Mouse (Mus musculus): ENCODE data around the gene Socs3.

The Socs3 gene

DNA sequence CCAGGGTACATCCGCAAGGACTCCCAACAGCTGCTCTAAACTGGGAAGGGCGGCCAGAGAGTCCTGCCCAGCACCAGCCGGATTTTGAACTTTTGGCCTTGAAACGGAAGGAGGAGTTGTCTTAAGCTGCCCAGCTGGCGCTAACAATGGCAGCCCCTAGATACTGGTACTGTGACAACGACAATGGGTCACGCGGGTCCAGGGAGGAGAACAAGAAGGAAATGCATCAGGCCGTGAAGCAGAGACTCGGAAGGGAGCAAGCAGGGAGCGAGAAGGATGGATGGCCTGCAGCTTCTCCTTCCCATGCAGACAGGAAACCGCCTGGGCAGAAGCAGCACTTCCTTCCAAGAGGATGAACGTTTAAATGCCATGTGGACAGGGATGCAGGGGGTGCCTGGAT lies 14.2 kb downstream of the Socs3 start:
- no peak for DNase-seq (ENCODE audit: low read depth, low spot score)

- no peak for DNase-seq (ENCODE audit: low read depth, low spot score)
These were observed 15.0 kb downstream of the Socs3 start for GRCm38 (mm10) chr11:117954819-117955218.

DNA sequence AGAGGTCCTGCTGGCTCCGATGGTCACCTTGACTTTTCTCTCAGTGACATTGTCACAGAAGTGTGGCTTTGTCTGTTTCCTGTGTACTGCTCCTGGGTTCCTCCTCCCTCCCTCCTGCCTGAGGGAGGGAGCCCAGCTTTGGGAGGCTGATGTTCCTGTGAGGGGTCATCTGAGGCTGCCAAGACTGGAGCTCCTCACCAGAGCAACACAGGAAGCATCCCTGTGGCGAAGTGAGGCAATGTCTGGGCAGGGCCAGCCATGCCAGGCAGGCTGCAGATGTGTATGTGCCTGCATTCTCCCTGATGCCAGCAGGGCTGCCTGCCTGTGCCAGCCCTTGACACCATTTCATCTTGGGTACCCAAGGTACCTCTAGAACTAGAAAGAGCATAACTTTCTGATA lies 15.8 kb downstream of the Socs3 start:
- no peak for DNase-seq (ENCODE audit: low read depth, low spot score)

DNA sequence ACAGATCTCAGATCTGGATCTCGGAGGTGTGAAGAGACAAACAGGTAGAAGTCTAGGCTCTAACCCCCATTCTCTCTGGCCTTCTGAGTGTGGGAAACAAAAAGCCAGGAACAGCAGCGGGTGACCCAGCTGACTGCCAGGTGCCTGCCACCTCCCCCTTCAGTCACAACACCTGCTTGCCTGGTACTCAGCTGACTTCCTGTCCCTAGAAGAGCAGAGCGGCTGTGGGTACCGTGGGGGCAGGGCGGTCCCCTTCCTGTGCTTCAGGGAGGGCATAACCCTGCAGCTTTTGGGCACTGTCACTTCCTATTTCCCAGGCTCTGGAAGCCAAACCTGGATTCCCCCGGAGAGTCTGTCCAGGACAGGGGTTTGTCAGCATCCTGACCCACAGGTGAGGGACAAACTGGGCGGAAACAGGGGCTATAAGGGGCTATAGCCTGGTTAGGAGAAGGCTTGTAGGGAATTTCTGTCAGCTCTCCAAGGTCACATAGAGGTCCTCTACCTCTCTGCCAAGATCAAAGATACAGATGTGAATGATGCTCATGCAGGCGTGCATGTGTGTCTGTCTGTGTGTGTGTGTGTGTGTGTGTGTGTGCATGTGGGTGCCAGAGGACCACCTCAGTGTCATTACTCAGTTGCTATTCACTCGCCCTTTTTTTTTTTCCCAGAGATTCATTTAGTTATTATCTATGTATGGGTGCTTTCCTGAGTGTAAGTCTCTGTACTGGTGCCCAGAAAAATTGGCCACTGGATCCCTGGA lies 17.5 kb downstream of the Socs3 start:
- DNase-seq (ENCODE audit: low read depth, low spot score), result no peak

DNA sequence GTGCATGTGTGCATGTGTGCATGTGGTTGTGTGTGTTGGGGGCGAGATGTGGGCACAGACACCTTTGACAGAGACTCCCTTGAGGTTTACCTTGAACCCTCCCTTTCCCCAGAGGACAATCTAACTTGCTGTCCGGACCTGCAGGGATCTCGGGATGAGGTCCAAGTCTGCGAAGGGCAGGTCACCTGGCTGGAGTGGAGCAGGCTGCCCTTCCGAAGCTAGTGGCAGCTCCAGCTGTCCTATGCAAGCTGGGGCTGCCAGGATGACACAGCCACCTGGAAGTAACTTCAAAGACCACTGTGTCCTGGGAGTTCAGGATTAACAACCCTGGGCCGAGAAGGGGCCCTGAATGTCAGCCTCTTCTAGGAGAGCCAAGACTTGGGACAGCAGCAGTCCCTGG lies 18.5 kb downstream of the Socs3 start:
- no peak for DNase-seq (ENCODE audit: low read depth, low spot score)

DNA sequence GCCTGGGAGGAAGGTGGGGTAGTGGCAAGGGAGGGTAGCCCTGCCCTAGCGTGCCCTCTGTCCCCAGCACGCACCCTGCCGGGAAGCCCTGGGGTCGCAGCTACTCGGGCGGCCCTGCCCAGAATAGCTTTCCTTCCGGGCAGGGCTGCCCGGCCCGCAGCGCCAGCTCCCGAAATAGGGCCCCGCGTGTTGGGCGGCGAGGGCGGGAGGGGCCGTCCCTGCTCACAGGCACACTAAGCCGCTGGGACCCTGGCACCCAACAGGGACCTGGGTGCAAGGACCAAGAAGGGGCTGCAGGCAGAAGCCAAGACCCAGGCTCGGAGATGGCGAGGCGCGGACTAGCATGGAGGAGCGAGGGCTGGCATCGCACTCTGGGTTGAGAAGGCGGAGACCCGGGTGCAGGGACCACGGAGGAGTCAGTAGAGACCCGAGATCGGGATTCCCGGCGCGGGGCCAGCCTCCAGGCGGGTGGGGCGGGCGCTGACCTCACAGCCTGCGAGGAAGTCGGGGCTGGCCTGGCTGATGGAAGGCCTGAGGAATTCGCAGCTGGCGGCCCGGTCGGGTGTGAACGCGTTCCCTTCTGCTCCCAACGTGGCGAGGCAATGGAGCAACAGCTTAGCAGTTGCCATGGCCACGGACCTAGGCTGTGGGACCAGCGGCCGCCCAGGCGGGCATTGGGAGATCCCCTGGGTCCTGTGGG lies 20.3 kb downstream of the Socs3 start:
- no peak for DNase-seq (ENCODE audit: low read depth, low spot score)

- DNase-seq (ENCODE audit: low read depth, low spot score), result no peak
These were observed 22.8 kb downstream of the Socs3 start for GRCm38 (mm10) chr11:117946996-117947419.

DNA sequence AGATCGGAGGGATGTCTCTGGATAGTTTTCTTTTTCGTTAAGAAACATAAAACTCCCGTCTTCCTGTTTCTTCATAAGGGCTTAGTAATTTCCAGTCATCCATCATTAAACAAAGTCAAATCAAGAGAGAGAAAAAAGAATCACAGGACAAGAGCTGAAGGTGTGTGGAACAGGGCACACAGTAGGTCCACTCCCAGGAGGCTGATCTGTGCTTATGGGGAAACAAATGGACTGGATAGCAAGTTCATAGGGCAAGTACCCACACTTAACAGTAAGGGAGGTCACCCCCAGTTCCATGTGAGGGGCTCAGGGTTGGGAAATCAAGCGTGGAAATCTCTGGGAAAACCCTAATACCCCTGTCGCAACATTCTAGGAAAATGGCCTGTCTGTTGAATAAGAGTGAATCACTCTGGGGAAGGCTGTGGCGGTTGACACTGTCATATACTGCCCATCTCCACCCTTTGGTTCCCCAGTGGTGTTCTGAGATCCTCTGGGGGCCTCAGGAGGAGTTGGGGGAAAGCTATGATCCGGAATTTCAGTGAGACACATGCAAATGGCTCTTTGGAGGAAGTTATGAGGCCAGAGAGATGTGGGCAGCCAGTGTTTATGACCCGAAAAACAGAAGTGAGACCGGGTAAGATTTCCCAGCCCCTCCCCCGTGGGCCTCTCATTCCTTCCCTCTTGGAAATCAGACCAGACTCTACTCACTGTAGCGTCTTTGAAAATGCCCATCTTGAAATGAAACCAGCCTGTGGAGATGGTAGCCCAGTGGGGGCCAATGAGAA lies 23.5 kb downstream of the Socs3 start:
- no peak for DNase-seq (ENCODE audit: low read depth, low spot score)

DNA sequence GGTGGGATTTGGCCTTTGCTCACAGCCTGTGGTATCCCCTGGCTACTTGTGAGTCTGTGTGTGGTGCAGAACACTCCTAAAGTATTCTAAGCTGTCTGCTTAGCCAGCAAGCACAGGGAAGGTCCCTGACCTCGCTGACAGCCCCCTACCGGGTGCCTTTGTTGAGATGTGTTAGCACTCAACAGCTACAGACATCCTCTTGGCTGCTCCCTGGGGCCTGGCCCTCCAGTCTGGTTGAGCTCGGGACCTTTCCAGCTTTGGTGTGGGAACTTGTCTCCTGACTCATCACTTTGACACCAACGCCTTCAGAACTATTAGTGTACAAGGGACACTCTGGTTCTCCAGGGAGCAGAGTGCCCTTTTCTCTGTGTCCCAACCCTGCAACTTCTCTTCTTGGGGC lies 28.0 kb downstream of the Socs3 start:
- DNase-seq (ENCODE audit: low read depth, low spot score), result no peak

GRCm38 (mm10) chr11:117941325-117941834 lies 28.5 kb downstream of the Socs3 start:
- no peak for DNase-seq (ENCODE audit: low read depth, low spot score)

DNA sequence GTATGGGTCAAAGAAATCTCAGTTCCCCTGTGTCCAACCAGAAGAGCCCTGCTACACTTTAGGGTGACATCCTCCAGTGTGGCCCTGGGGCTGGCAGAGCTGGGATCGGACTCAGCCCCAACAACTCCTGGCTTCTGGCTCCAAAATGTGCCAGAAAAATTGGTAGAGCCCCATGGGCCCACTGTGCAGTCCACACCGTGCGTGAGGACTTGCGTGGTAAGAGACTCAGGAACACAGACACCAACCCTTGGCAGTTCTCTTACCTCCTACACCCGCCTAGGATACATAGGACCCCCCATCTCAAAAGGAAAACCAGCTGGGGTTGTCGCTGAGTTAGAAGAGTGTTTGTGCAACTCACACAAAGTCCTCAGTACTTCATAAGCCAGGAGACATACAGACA lies 29.0 kb downstream of the Socs3 start:
- DNase-seq (ENCODE audit: low read depth, low spot score), result no peak

- no peak for DNase-seq (ENCODE audit: low read depth, low spot score)
These were observed 30.0 kb downstream of the Socs3 start for GRCm38 (mm10) chr11:117939741-117940285.

- no peak for DNase-seq (ENCODE audit: low read depth, low spot score)
These were observed 30.7 kb downstream of the Socs3 start for GRCm38 (mm10) chr11:117939004-117939730.

DNA sequence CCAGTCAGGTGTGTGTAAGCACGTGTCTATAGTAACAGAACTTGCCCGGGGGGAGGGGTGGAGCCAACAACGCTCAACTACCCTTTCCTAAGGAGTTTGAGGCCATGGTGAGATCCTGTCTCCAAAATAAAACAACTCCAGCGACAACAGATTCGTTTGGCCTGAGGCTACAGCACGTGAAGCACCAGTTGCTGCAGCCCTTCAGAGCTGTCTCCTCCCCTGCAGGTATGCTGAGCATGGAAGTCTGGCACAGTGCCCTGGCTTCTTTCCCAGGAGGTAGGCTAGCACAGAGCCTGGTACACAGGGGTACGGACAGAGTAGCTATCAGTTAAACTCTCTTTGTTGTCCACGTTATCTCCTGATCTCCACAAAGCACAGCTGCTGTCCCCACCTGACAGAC lies 33.6 kb downstream of the Socs3 start:
- no peak for DNase-seq (ENCODE audit: low read depth, low spot score)

DNA sequence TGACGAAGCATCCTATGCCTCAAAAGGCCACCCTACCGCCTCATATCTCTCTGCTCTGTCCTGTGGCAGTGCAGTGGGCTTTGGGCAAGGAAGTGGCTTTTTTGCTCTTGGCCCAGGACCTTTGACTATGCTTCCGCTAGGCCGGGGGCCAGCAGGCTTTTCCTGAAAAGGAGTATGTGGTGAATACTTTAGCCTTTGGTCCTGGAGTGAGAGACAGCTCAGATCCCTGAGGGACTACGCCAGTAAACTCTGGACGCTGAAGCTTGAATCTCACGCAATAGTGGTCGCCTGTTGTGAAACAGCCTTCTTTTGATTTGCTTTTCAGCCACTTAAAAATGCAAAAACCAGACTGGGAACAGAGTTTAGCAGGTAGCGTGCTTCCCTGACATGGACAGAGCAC lies 34.2 kb downstream of the Socs3 start:
- no peak for DNase-seq (ENCODE audit: low read depth, low spot score)

DNA sequence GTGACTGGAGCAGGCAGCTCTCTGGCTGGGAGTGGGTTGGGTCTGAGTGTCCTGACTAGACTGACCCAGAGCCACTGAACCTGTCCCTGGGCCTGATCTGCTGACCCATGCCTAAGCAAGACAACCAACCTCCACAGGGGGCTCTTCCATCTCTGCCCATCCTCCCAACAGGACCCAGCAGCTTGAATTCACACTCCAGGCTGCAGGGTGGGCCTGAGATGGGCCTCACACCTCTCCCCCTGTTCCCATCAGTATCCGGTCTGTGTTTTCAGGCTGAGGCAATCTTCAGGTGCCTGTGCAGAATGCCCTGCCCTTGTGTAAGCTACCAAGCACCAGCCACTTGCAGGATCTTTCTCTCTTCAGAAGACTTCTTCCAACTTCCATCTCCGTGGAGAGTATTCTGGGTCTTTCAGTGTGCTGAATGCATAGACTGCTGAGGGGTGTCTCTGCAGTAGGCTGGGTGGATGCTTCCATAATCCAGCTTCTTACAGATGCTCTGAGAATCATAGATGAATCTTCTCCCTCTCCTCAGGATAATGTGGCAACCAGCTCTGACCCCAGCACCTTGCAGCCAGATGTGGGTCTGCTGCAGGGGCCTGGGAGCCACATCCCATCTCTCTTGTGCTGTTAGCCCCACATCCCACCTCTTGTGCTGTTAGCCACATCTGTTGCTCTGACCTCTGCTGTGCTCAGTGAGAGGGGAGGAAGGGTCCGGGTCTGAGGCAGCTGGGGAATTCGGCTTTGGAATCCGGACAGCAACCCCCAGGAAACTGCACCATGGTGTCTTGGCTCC lies 35.1 kb downstream of the Socs3 start:
- DNase-seq (ENCODE audit: low read depth, low spot score), result no peak

GRCm38 (mm10) chr11:117934168-117934567 lies 35.7 kb downstream of the Socs3 start:
- DNase-seq (ENCODE audit: low read depth, low spot score), result no peak

DNA sequence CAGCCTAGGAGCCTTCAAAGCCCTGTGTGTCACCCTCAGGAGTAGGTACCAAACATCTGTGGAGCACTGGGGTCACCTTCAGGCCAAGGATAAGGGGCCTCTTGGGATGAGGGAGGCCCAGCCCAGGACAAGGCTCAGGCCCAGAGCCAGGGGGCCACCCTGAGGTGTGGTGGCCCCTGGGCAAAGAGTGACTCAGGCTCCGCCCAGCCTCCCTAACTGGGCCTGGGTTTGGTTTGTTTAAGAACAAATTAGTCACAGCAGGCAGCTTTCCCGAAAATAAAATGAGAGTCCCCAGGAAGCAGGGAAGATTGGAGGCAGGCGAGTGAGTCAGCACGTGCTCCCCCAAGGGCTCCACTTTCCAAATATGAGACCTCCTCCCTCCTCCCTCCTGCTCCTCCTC lies 37.7 kb downstream of the Socs3 start:
- no peak for DNase-seq (ENCODE audit: low read depth, low spot score)

DNA sequence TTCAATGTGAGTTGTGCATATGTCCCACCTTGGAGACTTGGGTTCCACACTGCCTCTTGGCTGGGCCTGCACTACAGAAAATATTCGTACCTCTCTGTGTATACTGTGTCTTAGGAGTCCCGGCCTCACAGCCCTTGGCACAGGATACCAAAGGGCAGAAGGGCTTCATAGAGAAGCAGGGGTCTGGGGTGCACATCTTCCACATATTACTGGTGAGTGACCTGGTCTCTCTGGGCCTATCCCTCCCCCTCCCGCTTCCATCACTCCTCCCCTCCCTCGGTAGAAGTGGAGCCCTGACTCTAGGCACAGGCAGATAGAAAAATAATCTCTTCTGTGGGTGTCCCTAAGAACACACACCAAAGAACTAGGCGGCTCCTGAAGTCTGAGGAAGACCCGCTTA lies 38.3 kb downstream of the Socs3 start:
- no peak for DNase-seq (ENCODE audit: low read depth, low spot score)

DNA sequence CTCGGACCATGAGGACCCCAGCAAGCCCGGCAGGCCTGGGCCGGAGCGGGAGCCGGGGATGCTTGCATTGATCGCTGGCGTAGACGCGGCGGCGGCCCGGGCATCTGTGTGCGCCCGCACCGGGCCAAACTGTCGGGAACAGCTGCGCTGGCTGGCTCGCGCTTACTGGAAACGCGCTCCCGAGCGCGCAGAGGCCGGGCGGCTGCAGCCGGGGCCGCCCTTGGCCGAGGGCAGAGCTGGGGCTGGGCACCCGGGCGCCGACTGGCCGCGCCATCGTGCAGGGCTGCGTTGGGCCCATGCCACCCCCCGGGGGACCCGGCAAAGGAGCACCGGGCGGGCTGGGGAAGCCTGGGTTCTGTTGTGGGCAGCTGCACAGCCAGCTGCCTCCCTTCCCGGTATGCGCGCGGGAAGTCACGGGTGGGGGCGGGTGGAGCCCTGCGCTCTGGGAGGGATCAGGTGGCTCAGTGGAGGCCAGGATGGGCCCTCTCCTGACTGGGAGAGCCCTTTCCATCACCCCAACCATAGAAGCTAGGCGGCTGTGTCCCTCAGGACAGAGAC lies 39.0 kb downstream of the Socs3 start:
- DNase-seq (ENCODE audit: low read depth, low spot score), result no peak

Measured in c-Kit-negative CD71-positive TER-119-positive erythroid progenitor cells, embryonic 14.5 days (primary cell).